Mouse (Mus musculus) midbrain, embryonic 15.5 days (tissue): ENCODE results near the gene Miox. TPM values are rescaled to one million over a fixed set of nuclear protein-coding genes. Genes with fewer than 3 reads are reported as not detected.
A peak's percentile ranks its signal among the peaks of the same experiment; 100 is the strongest.

Experiments
- ATAC-seq: fragments of 200-750 bp; cut with Nextera tagmentation; replicated peaks from 2 replicates; pipeline ENCODE4 v1.8.0; 2017; ENCODE audit warnings: moderate TSS enrichment
- H3K27ac ChIP-seq: fragments of 300-500 bp; sonication (generic); 2 replicates; pipeline ENCODE4 v1.5.1; 2015; ENCODE audit warnings: mild to moderate bottlenecking, inconsistent platforms
- H3K27me3 ChIP-seq: fragments of 300-500 bp; sonication (generic); replicated peaks from 2 replicates; pipeline ENCODE4 v1.6.1; 2015; ENCODE audit warnings: inconsistent platforms
- H3K36me3 ChIP-seq: fragments of 300-500 bp; sonication (generic); replicated peaks from 2 replicates; pipeline ENCODE4 v1.6.1; 2015; ENCODE audit warnings: inconsistent platforms
- H3K4me1 ChIP-seq: fragments of 300-500 bp; sonication (generic); 2 replicates; pipeline ENCODE4 v1.6.1; 2015; ENCODE audit warnings: inconsistent platforms
- H3K4me2 ChIP-seq: fragments of 300-500 bp; sonication (generic); 2 replicates; pipeline ENCODE4 v1.6.1; 2015; ENCODE audit warnings: inconsistent platforms, mild to moderate bottlenecking, moderate library complexity
- H3K4me3 ChIP-seq: fragments of 300-500 bp; sonication (generic); 2 replicates; pipeline ENCODE4 v1.5.1; 2015; ENCODE audit warnings: mild to moderate bottlenecking, inconsistent platforms
- H3K9ac ChIP-seq: fragments of 300-500 bp; sonication (generic); 2 replicates; pipeline ENCODE4 v1.6.1; 2015; ENCODE audit warnings: mild to moderate bottlenecking, inconsistent platforms
- H3K9me3 ChIP-seq: fragments of 300-500 bp; sonication (generic); 2 replicates; pipeline ENCODE4 v1.6.1; 2016; ENCODE audit warnings: inconsistent platforms
- WGBS: fragments of 180-500 bp; shearing (Covaris S2); methylation state at CpG from one replicate; pipeline ENCODE4 v1.1.7; 2015; ENCODE audit warnings: mixed read lengths; 5-methylcytosine and 5-hydroxymethylcytosine counted together
- polyA plus RNA-seq: library from polyadenylated mRNA; unstranded; fragments of >200 nt; fragmentation: Nextera tagmentation; extraction: Ambion mirVana; gene quantifications from 2 replicates; pipeline ENCODE4 v1.2.1, GENCODE M21; 2015

The Miox gene
- polyA plus RNA-seq, 1 experiment from 2014 or later = not detected

- Histone ChIP-seq H3K4me1 (no peaks in the 10 kb centered on the region), H3K4me2 (no peak overlapping the region), H3K9me3 (no peaks in the 10 kb centered on the region), H3K27me3 (no peaks in the 10 kb centered on the region), H3K36me3 (peaks cover 72% of the 10 kb centered on the region), H3K4me3 (no peak overlapping the region), H3K9ac (no peak overlapping the region), H3K27ac (no peak overlapping the region)
- WGBS = 91% methylated on average over 13 of the region's 13 CpGs
- no peak for ATAC-seq
Observed at GRCm38 (mm10) chr15:89300180-89300579, 34.0 kb upstream of the Miox start.

DNA sequence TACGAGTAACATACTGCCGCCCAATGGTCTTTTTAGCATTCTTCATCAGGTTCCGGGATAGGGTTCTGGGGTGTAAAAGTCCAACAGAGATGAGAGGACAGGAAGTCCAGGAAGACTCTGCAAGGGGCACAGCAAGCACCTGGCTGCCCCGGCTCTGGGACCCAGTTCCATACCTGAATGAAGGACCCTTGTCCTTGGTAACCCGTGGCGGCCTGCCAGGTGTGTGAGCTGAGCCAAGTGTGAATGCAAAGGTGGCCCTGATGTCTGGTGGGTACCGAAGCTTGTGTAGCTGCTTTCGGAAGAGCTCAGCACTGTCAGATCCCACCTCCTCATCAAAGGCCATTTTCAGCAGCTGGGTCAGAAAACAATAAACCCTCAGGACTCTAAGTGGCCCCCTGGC lies 33.6 kb upstream of the Miox start:
- Histone ChIP-seq H3K4me1 (no peaks in the 10 kb centered on the region), H3K4me3 (no peak overlapping the region), H3K9me3 (no peaks in the 10 kb centered on the region), H3K4me2 (no peak overlapping the region), H3K27ac (no peak overlapping the region), H3K9ac (no peak overlapping the region), H3K36me3 (peaks cover 72% of the 10 kb centered on the region), H3K27me3 (no peaks in the 10 kb centered on the region)
- ATAC-seq = no peak
- 93% methylated on average over 8 of the region's 8 CpGs for WGBS

DNA sequence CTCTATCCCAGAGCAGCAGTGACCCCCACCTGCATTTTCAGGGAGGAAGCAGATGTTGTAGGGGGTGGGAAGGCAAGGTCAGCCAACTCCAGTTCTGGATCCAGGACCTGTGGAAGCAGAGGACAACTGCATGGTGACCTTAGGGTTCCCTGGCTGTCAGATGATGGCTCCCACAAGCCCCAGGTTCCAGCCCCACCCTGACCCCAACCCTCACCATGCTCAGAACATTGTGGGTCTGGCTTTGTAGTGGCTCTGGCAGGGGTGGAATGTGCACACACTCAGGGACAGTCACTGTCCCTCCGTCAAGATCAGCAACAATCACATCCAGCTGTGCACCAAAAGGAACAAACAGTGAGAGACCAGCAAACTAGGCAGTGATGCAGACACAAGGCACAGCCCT lies 28.2 kb upstream of the Miox start:
- Histone ChIP-seq H3K4me2 (no peak overlapping the region), H3K36me3 (peaks cover 43% of the 10 kb centered on the region), H3K9ac (no peak overlapping the region), H3K4me3 (no peak overlapping the region), H3K9me3 (no peaks in the 10 kb centered on the region), H3K27me3 (no peaks in the 10 kb centered on the region), H3K4me1 (peaks cover 8% of the 10 kb centered on the region), H3K27ac (no peak overlapping the region)
- ATAC-seq = no peak
- 65% methylated on average over 1 of the region's 1 CpGs for WGBS

DNA sequence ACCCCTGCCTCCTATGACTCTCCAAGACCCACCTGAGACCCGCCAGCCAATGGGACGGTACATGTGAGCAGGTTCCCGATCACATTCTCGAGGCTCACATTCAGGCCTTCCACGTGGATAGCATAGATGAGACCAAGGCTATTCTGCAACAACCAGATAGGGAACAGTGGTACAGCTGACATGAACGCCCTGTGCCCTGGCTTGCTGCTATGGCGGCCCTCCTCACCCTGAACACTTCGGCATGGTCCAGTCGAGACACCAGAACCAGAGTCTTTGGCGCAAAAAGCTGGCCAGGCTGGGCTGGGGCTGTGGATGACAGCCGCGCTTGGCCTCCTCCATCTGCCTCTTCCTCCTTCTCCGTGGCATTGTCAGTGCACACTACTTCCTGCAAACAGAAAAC lies 26.7 kb upstream of the Miox start:
- 93% methylated on average over 13 of the region's 13 CpGs for WGBS
- Histone ChIP-seq H3K4me3 (no peak overlapping the region), H3K4me2 (no peak overlapping the region), H3K27ac (no peak overlapping the region), H3K4me1 (peaks cover 20% of the 10 kb centered on the region), H3K9me3 (no peaks in the 10 kb centered on the region), H3K36me3 (peaks cover 28% of the 10 kb centered on the region), H3K9ac (no peak overlapping the region), H3K27me3 (no peaks in the 10 kb centered on the region)
- ATAC-seq = no peak

GRCm38 (mm10) chr15:89308406-89309139 lies 25.6 kb upstream of the Miox start:
- Histone ChIP-seq H3K9me3 (no peaks in the 10 kb centered on the region), H3K9ac (no peak overlapping the region), H3K27me3 (no peaks in the 10 kb centered on the region), H3K4me1 (peaks cover 31% of the 10 kb centered on the region), H3K36me3 (peaks cover 17% of the 10 kb centered on the region), H3K4me2 (no peak overlapping the region), H3K4me3 (no peak overlapping the region), H3K27ac (no peak overlapping the region)
- ATAC-seq = no peak
- WGBS = 88% methylated on average over 7 of the region's 7 CpGs

DNA sequence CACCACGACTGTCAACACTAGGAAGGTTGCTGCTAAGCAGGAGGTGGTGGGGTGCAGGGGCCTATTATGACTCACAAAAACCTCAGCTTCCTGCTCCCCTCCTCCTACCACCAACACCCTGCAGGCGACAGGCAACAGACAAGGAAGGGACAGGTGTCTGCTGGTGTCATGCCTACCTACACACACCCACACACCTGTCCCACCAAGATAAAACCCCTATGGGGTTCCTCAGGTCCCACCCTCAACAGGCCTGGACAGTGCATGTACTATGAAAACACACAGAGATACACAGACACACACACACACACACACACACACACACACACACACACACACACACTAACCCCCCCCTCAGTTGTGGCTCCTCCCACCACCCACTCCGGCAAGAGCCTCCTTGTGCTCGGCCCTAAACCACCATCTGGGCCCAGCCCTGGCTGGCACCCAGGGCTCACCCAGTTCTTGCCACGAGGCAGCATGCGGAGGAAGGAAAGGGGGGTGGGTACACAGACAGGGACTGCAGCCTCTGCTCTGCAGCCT lies 24.2 kb upstream of the Miox start:
- H3K9me3 ChIP-seq = no peaks in the 10 kb centered on the region
- no peak for ATAC-seq
- peaks cover 7% of the 10 kb centered on the region for H3K36me3 ChIP-seq
- H3K4me2 ChIP-seq = no peak overlapping the region
- no peak overlapping the region for H3K9ac ChIP-seq
- H3K27me3 ChIP-seq = no peaks in the 10 kb centered on the region
- 79% methylated on average over 6 of the region's 6 CpGs for WGBS
- no peak overlapping the region for H3K27ac ChIP-seq
- H3K4me1 ChIP-seq = peaks cover 41% of the 10 kb centered on the region
- H3K4me3 ChIP-seq = no peak overlapping the region

GRCm38 (mm10) chr15:89313359-89313758 lies 20.8 kb upstream of the Miox start:
- no peaks in the 10 kb centered on the region for H3K27me3 ChIP-seq
- H3K4me1 ChIP-seq = peaks cover 46% of the 10 kb centered on the region
- H3K9ac ChIP-seq = no peak overlapping the region
- H3K36me3 ChIP-seq = no peaks in the 10 kb centered on the region
- H3K9me3 ChIP-seq = no peaks in the 10 kb centered on the region
- WGBS = 82% methylated on average over 4 of the region's 4 CpGs
- no peak for ATAC-seq
- H3K4me3 ChIP-seq = peak overlapping the region; percentile 88; the same call in 1 of the 2 replicates
- no peak overlapping the region for H3K27ac ChIP-seq
- H3K4me2 ChIP-seq = peak overlapping the region; percentile 87

DNA sequence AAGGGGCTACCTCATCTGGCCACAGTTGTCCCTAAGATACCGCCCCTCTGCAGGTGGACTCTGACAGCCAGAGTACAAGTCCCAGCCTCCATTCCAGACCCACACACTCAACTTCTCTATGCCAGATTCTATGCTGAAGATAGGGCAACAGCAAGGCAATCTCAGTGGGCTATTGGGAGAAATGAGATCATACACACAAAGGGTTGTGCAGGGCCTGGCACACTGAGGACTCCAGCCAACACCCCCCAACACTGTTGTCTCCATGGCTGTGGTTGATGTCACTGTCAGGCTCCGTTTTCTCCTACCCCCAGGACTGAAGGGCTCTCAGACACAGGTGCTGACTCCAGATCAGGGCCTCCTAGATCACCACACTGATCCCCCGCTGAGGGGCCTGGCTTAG lies 20.1 kb upstream of the Miox start:
- ATAC-seq = no peak
- WGBS = 32% methylated on average over 3 of the region's 3 CpGs
- Histone ChIP-seq H3K4me2 (peak overlapping the region; percentile 87), H3K27ac (no peak overlapping the region), H3K9ac (peak overlapping the region; percentile 65), H3K4me1 (peaks cover 46% of the 10 kb centered on the region), H3K27me3 (no peaks in the 10 kb centered on the region), H3K36me3 (no peaks in the 10 kb centered on the region), H3K4me3 (peak overlapping the region; percentile 88), H3K9me3 (no peaks in the 10 kb centered on the region)

GRCm38 (mm10) chr15:89314511-89315189 lies 19.5 kb upstream of the Miox start:
- no peaks in the 10 kb centered on the region for H3K9me3 ChIP-seq

GRCm38 (mm10) chr15:89315190-89315731 lies 18.9 kb upstream of the Miox start, which contains the start of gene Sbf1:
Gene Sbf1, minus strand, starts transcription at chr15:89315311.
- Histone ChIP-seq H3K9me3 (no peaks in the 10 kb centered on the region), H3K4me3 (peak within 1 kb of the TSS; percentile 88), H3K36me3 (no peaks in the 10 kb centered on the region), H3K9ac (peak within 1 kb of the TSS; percentile 65), H3K4me2 (peak within 1 kb of the TSS; percentile 87), H3K27ac (peak within 1 kb of the TSS; percentile 68), H3K27me3 (no peaks in the 10 kb centered on the region), H3K4me1 (peaks cover 44% of the 10 kb centered on the region)
- peak; percentile 99 for ATAC-seq
- WGBS = 1% methylated on average over 36 of the region's 37 CpGs

More at GRCm38 (mm10) chr15:89314511-89315189, 19.5 kb upstream of the Miox start:
- Histone ChIP-seq H3K36me3 (no peaks in the 10 kb centered on the region), H3K9ac (peak overlapping the region; percentile 65), H3K4me1 (peaks cover 46% of the 10 kb centered on the region), H3K27me3 (no peaks in the 10 kb centered on the region), H3K27ac (peak overlapping the region; percentile 54), H3K4me3 (peak overlapping the region; percentile 88), H3K4me2 (peak overlapping the region; percentile 87)
- ATAC-seq = peak; percentile 56
- under 1% methylated on average over 57 of the region's 58 CpGs for WGBS

- Histone ChIP-seq H3K36me3 (no peaks in the 10 kb centered on the region), H3K9me3 (no peaks in the 10 kb centered on the region), H3K4me2 (no peak overlapping the region), H3K4me1 (peaks cover 36% of the 10 kb centered on the region), H3K27ac (no peak overlapping the region), H3K4me3 (no peak overlapping the region), H3K9ac (no peak overlapping the region), H3K27me3 (no peaks in the 10 kb centered on the region)
- 64% methylated on average over 11 of the region's 11 CpGs for WGBS
- ATAC-seq = no peak
Observed at GRCm38 (mm10) chr15:89316146-89316545, 18.1 kb upstream of the Miox start.

DNA sequence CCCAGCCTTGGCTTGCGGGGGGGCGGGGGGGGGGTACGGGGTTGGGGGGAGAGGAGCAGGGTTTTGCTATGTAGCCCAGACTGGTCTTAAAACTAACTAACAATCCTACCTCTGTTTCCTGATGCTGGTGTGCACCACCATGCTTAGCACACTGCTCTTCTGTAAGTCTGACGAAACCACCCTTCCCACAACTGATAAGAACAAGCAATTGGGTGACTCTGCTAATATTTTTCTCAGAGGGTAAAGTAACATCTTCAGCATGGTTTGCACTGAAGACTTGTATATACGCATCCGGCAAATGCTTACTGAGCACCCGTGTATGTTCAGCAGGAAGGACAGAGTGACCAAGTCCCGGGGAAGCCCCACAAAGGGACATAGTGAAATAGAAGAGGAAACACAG lies 12.9 kb upstream of the Miox start:
- H3K9me3 ChIP-seq = no peaks in the 10 kb centered on the region
- H3K4me3 ChIP-seq = no peak overlapping the region
- no peaks in the 10 kb centered on the region for H3K36me3 ChIP-seq
- no peak overlapping the region for H3K27ac ChIP-seq
- ATAC-seq = no peak
- H3K27me3 ChIP-seq = peaks cover 7% of the 10 kb centered on the region; the same call in 1 of the 2 replicates
- no peaks in the 10 kb centered on the region; the same call in 1 of the 2 replicates for H3K4me1 ChIP-seq
- no peak overlapping the region for H3K4me2 ChIP-seq
- WGBS = 84% methylated on average over 8 of the region's 8 CpGs
- H3K9ac ChIP-seq = no peak overlapping the region
